Mouse (Mus musculus) mouse embryonic stem cell (cell line): Measurements from ENCODE around the gene Zfpm1.

Source experiments
- in situ Hi-C, 2 experiments: fragments of 300-500 bp; cut with MboI; formaldehyde crosslinking; loops; 1 replicate in 1 of 2; 3 replicates in 1 of 2; pipeline ENCODE4 v1.14.3; 2019 to 2020; ENCODE audit warnings: low sequenced_read_pairs in 2 of 2, low pct_unique_long_range_greater_than_20kb in 1 of 2, mixed read lengths in 1 of 2; ENCODE audit not compliant: unreplicated experiment in 1 of 2

Zfpm1 gene

DNA sequence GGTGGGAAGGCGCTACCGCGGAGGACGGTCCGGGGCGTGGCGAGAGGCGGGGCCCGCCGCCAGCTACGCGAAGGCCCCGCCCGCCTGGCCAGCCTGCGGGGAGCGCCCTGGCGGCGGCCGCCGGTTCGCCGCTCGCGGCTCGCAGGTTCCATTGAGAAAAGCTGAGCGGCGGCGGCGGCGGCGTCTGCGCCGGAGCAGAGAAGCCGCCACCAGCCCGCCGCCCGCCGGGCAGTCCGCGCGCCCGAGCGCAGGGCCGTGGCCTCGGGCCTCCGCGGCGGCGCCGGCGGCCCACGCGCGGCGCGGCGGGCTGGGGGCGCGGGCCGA, at the start of gene Zfpm1:
Gene Zfpm1 (plus strand): TSS at position 107 of the 324 bp plus-strand sequence.
- in situ Hi-C loops = no loop called here

DNA sequence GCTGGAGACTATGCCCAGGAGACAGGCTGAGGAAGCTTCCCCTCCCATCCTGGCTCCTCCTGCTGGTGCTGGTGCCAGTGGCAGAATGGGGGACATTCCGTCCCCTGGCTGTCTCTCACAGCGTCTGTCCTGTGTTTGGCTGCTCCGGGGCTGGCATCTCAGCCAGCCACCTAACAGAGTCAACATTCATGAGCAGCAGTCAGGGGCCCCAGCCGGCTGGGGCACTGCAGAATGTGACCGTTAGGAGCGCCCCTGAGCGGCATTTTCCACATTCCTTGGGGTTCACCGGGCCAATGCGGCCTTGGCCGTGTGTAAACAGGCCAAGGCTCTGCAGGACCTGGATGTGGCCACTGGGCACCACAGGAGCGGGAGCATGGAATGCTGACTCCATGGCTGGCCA, 47.9 kb upstream of the Zfpm1 start:
- in situ Hi-C loops = no loop called here

DNA sequence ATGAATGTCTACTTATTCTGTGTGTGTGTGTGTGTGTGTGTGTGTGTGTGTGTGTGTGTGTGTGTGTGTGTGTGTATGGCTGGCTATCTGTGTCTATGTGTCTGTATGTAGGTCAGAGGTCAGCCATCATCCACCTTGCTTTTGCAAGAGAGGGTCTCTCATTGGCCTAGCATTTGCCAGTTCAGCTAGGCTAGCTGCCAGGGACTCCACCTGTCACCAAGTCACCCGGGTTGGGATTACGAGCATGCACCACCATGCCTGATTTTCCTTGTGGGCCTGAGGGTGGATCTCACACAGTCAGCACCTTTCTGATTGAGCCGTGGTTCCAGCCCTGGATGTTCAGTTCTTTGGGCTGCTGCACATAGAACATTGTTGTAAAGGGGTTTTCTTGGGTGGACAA, 45.4 kb upstream of the Zfpm1 start:
- in situ Hi-C loops = no loop called here

DNA sequence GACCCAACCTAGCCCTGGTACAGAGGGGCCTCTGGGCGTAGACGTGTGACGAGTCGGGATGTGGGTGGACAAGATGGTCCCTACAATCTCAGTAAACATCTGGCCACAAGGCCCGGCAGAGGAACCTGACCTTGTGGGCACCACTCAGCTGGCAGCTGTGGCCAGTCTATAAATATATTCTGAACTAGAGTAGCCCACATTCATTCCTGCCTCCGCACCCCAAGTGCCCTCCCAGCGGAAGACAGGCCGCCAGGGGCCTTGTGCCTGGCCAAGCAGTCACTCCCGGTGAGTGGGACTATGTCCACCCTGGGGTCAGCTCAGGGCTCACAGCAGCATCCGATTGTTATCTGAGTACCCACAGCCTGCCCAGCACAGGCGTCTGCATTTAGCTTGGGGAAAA, 43.7 kb upstream of the Zfpm1 start:
- in situ Hi-C loops = no loop called here

DNA sequence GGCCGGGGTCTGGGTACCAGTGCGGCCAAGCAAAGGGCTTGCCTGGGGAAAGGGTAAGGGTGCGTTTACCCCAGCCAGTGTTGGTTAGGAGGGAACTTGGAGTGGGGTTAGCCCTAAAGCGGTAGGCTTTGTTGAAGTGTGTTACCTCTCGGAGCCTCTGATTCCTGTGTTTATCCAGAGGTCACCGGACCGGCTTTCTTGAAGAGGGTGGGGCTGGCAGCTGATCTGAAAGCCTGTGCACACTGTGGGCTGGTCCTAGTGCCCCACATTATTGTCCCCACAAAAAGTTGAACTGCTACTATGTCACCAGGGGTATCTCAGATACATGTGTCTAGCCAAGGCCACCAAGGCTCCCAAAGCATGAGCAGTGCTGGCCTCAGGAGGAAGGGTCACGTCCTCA, 43.2 kb upstream of the Zfpm1 start:
- in situ Hi-C loops = no loop called here

DNA sequence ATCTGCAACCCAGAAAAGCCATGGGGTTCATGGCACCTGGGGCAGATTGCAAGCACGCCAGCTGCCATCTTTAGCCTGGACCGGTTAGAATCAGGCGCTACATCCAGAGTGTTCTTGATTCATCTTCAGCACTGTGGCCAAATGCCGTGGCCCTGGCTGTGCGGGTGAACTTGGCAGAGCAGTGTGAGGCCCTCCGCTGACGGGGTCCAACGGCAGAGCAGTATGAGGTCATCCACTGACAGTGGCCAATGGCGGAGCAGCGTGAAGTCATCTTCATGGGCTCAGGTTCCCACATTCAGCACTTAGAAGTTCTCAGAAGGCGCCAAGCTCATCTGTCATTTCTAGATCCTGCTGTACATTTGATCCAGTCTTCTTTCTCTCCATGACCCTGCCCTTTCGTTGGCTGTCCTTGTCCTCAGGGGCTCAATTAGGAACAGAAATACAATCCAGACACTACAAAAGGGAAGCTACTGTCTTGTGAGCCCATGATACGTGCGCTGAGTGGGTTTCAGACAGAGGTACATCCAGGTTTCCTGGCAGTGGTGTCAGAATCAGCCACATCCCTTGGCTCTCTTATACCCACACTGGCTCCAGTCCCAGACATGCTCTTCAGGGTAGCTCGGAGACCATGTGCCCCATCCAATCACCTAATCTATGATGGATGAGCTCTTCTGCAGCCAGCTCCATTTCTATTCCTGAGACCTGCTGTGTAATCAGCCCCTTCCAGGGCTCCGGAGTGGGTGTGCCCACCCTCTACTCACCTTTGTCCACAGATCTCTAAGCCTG, 41.5 kb upstream of the Zfpm1 start:
- in situ Hi-C loops = no loop called here

DNA sequence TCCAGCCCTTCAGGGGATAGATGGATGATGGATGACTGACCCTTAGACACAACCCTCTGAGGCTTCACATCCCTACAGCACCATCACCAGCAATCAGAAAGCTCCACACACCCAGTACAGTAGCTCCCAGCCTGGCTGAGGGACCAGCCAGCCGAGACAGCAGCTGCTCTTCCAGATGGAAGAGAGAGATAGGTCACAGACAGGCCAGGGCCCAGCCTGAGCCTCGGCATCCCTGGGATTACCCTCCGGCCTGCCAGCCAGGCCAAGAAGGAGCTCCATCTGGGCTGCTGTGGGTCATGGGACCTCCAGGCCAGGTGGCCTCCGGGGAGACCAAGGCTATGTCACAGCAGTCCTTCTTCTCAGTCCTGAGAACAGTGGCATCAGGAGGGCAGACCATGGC, 38.6 kb upstream of the Zfpm1 start:
- in situ Hi-C loops = no loop called here

DNA sequence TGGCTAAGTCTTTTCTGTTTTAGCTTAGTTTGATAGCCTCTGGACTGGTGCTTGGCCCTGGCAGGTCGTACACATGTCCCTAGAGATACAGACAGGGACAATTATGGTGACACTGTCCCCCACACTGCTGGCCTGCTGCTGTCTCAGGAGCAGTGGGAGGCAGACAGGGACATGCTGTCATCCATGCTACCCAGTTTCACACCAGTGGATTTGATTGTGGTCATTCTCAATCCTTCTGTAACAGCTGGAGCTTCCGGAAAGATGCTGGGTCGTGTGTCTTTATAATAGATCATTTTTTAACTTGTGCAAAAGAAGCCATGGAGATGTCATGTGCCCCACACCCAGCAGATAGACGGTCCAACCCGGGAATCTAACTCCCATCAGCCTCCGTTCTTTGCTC, 36.8 kb upstream of the Zfpm1 start:
- in situ Hi-C loops = no loop called here

DNA sequence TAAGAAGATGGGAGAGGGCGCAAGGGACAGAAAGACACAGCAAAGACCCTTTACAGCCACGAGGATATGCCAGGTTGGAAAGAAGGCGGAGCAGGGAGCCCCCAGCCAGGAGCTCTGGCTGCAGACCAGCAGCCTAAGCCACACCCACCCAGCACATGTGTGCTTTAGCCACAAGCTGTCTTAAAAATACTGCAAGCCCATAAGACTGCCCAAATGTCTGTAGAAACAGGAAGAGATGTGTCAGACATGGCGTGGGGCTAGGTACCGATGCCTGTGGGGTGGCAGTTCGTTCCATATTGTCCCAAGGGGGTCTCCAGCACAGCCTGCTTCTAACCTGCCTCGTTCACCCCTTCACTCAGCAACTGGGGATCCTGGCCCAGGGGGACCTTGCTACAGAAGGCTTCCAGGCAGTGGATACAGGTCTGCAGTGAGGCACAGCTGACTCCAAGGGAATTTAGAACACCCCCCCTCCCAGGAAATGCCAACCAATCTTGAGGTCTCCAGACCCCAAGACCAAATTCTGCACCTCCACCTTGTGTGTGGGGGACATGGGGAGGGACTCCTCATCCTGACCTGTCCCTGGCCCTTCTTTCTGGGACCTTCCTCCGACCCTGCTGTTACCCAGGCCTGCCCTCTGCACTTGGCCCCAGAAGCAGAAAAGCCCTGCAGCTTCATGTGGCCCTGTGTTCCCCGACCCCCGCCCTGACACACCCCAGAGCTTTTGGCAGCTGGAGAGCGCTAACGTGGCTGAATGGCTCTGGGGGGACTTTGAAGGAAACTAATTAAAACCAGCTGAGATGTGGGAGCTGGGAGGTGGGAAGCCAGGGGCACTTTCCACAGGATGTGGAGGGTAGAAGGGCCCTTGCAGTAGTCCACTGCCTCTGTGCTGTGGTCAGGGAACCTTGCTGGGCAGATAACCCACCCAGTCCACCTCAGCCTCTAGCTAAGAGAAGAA, 35.4 kb upstream of the Zfpm1 start:
- in situ Hi-C loops = no loop called here

DNA sequence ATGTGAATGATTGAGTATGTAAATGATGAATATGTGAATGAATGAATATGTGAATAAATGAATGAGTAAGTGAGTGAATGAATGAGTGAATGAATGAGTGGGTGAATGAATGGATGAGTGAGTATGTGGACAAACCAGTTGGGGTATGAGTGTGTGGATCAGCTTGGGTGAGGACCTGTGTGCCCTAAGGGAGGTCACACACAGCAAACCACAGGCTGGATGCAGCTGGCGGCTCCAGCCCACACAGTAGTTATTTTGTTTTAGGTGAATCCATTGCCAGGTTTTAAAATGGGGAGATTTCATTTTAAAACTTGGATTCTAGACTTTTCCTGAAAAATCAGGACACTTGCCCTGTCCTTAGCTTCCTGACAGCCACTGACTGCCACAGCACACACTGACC, 30.2 kb upstream of the Zfpm1 start:
- in situ Hi-C loops = no loop called here

DNA sequence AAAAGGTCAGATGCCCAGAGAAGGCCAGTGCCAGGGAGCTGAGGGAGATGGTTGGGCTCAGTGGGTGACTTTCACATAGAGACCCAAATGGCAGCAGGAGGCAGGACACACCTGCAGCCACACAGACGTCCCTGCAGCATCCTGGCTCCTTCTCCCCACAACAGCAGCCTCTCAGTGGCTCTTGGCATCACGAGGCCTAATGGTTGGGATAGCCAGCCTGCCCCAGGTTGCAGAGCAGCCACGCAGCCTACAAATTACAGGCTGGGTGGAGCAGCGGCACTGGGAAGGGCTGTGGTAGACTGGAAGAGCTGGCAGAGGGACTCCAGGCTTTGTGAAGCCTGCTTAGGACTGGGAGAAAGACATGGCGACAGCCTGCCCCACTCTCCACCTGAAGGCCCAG, 29.6 kb upstream of the Zfpm1 start:
- in situ Hi-C loops = no loop called here

DNA sequence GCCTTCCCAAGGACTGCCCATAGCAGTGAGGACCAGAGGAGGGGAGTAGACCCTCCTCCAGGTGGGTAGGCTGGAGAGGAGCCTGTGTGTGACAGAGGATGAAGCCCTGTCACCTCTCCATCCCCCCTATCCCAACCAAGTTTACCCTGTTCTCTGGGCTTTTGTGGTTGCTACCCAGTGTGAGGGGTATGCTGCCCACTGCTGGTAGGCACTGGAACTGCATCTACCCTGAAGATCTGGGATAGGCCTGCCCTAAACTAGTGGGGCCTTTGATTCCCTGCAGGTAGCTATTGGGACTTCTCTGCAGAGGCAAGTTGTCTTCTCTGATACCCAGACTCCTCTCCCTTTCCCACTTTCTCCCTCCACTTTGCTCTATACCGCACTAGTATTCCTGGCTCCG, 22.6 kb upstream of the Zfpm1 start:
- in situ Hi-C loops = no loop called here

DNA sequence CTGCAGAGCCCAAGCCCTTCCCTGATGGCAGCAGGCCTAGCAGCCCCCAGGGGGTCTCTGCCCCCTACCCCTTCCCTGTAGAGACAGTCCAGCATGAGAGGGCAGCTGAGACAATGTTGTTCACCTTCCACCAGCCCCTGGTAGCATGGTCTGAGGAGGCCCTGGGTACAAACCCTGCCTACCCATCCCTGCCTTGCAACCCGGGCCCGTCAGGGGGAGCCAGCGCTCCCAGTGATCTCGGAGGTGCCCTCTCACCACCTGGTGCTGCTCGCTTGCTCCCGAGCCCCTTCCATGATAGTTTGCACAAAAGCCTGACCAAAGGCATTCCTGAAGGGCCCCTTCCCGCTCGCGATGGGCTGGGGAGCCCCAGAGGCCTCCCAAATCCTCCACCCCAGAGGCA, 21.2 kb upstream of the Zfpm1 start:
- in situ Hi-C loops = no loop called here

DNA sequence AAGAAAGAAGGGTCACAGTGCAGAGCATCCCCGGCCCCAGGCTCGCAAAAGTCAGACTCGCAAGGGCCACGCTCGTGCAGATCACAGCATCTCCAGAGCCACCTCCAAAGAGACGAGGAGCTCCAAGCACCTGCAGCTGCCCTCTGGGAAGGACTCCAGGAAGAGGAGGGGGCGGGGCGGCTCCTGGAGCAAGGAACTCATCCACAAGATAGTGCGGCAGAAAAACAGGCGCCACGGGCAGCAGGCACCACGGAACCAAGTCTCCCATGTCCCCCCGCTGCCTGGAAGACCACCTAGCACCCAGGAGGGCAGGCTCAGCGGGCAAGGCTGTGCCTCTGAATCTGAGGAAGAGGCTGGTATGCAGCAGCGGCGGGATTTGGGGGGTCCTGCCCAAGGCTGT, 19.1 kb upstream of the Zfpm1 start:
- in situ Hi-C loops = no loop called here

DNA sequence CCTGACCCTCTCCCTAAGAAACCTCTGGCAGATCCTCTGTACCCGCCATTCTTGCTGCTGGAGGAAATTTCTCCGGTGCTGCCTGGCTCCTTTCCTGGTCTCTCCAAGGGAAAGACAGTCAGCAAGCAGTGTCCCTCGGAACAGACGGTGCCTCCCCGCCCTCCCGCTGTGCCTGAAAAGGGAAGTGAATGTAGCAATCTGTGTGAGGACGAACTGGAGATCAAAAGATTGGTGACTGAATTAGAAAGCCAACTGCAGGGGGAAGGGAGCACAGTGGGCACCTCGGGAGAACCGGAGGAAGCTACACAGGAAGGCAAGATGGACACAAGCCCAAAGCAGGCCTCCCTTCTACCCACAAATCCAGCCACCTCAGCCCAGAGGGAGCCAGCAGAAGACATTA, 17.7 kb upstream of the Zfpm1 start:
- in situ Hi-C loops = no loop called here

DNA sequence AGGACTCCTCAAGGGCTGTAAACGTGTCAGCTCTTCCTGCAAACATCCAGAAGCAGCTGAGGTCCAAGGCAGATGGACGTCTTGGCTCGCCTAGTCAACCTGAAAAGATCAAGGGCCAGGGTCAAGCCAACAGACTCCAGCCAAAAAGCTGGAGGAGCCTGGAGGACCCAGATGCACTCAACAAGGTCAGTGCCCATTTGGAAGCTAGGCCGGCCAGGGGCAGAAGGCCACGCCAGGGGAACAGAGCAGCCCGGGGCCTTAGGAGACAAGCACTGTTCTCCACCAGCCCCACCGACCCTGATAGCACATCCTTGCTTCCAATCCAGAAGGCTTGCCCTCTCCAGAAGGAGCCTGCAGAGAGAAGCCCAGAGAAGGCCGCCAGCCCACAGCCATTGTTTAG, 16.4 kb upstream of the Zfpm1 start:
- in situ Hi-C loops = no loop called here

DNA sequence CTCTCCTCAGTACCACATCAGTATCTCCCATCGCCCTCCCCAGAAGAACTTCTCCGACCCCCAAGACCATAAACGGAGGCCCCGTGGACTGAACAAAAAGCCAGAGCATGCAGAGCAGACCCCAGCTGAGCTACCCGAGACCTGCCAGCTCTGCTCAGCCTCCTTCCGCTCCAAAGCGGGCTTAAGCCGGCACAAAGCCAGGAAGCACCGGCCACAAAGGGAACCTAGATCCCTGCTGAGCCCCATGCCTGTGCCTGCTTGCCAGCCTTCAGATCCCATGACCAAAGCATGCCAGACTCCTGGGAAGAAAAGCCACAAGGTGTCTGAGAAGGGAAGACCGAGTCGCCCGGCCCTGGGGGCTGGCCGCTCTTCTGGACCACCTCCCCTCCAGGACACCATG, 15.1 kb upstream of the Zfpm1 start:
- in situ Hi-C loops = no loop called here

DNA sequence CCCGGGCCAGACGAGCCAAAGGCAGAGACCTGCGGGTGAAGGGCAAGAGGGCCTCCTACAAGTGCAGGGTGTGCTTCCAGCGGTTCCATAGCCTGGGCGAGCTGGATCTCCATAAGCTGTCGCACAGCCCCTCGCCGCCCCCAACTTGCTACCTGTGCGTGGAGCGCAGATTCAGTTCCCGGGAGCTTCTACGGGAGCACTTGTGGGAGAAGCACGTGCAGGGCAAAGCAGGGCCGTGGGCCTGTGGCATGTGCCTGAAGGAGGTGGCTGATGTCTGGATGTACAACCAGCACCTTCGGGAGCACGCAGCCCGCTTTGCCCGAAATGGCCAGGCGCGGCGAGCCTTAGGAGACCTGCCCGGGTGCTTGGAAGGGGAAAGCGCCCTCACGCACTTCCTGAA, 13.1 kb upstream of the Zfpm1 start:
- in situ Hi-C loops = no loop called here

DNA sequence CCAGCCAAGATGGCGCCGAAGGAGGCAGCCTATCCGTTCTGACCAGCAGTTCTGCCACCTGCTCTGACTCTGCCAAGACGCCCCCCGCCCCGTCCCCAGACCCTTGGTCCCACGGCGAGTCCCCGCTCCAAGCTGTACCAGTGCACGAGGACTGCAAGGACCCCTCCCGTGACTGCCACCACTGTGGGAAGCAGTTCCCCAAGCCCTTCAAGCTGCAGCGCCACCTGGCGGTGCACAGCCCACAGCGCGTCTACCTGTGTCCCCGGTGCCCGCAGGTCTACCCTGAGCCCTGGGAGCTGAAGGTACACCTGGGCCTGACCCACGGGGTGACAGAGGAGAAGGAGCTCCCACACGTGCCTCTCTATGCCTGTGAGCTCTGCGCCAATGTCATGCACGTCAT, 12.5 kb upstream of the Zfpm1 start:
- in situ Hi-C loops = no loop called here

DNA sequence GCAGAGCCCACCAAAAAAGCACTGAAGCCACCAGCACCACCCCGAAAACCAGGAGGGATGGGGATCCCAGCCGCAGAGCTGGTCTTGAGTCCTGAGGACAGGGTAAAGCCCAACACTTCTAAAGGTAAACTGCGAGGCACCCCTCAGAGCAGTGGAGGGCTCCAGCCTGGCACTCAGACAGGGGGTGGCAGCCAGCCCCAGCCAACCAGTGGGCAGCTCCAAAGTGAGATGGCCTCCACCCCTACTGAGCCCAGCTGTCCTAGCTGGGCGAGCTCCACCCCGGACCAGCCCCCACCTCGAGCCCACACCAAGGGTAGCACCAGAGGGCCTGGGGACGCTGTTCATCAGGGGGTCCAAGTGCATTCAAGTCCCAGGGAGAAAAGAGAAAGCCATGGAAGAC, 11.4 kb upstream of the Zfpm1 start:
- in situ Hi-C loops = no loop called here
